Mouse (Mus musculus) Patski (cell line): Measurements from ENCODE around the gene Akap12. TPM values are rescaled to one million over a fixed set of nuclear protein-coding genes. Genes with fewer than 3 reads are reported as not detected.

ENCODE experiments used
- ATAC-seq: fragments of 100-300 bp; one replicate; pipeline ENCODE4 v1.8.0; 2021
- CTCF ChIA-PET: fragments of 350-600 bp; sonication (Branson Sonifier 250); formaldehyde crosslinking; loops from one replicate; lab custom pipeline; 2022; ENCODE audit warnings: inconsistent platforms; lab: Charles Lee
- POLR2A ChIA-PET: fragments of 350-600 bp; sonication (Branson Sonifier 250); formaldehyde crosslinking; loops from one replicate; lab custom pipeline; 2022; ENCODE audit warnings: antibody characterized with exemption, inconsistent platforms; lab: Charles Lee
- DNase-seq: peaks from one replicate; pipeline ENCODE4 v3.0.0-alpha.2; 2011; ENCODE audit warnings: low read depth, low spot score
- H3K27me3 ChIP-seq: fragments of 371-371 bp; one replicate; pipeline ENCODE4 v1.5.1; 2021
- CTCF ChIP-seq: fragments of 100-300 bp; IDR thresholded peaks from one replicate; pipeline ENCODE4 v1.5.1; 2021
- in situ Hi-C: fragments of 300-500 bp; cut with MboI; formaldehyde crosslinking; loops from 3 replicates; pipeline ENCODE4 v1.11.1; 2018; ENCODE audit warnings: low pct_unique_long_range_greater_than_20kb, mixed read lengths
- polyA plus RNA-seq: library from polyadenylated mRNA; unstranded; gene quantifications from one replicate; pipeline ENCODE4 v1.2.3, GENCODE M21; 2021

Akap12 gene
- polyA plus RNA-seq, 1 experiment from 2014 or later, result 367 TPM

DNA sequence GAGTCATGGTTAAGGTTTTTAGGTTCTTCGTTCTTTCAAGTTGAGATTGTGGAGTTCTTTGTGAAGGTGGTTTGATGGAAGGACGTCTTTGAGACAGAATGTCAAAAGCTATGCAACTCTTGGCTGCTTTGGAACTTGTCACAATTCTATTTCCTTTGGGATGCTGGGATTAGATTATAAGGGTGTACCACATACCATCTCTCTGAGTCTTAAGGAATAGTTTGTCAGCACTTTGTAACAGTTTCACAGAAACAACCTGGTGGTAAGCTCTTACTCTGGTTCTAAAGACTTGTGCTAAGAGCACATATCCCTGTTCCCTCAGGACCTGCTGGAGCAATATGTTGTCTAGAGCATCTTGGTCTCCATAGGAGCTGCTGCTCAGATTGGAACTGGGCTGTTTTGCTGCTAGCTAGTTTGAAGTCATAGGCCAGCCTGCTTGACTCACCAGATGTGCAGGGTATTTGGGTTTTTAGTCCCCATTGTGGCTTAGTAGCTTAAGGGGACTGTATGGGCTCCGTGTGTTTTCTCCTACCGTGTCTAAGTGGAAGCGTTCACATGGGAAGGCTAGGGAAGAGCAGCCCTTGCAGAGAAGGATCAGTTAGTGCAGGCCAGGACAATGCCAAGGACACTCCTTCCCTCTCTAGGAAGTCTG is 123.4 kb downstream of the Akap12 start:
- no peak for TF ChIP-seq CTCF
- in situ Hi-C loops, result loop anchor here (25.0 kb wide), 1 partner anchor 1423 kb away; the partner anchor contains the start of genes Fbxo5 and Mtrf1l
- DNase-seq (no peak), ATAC-seq (no peak)
- ChIA-PET CTCF (interaction anchor here (0.7 to 3.5 kb wide), 6 partner anchors 10 to 393 kb away, joined by 3 to 28 read pairs (median 4); no protein-coding TSS in a partner anchor), POLR2A (interaction anchor here (0.7 to 1.0 kb wide), 2 partner anchors 53 to 298 kb away, joined by 3 to 6 read pairs; no protein-coding TSS in a partner anchor)
- no peaks in the 10 kb centered on the region for H3K27me3 ChIP-seq

DNA sequence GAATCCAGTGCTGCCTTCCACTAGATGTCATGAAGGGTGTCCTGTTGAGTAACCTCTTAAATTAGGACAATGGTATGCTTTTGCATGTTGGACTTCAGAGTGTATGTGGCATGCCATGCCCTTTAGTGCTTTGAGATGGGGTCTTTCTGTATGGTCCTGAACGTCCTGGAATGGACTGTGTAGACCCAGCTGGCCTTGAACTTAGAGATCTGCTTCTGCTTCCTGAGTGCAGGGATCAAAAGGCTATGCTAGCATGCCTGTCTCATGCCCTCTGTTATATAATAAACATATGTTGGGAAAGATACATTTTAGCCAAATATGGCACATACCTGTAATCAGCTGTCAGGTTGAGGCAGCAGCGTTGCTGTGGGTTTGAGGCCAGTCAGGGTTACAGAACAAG is 124.4 kb downstream of the Akap12 start:
- POLR2A ChIA-PET, result no interaction called here
- ATAC-seq (no peak), DNase-seq (no peak)
- no peak for TF ChIP-seq CTCF
- CTCF ChIA-PET, result interaction anchor here (1.1 to 3.5 kb wide), 5 partner anchors 9 to 380 kb away, joined by 3 to 28 read pairs (median 6); no protein-coding TSS in a partner anchor
- in situ Hi-C loops, result loop anchor here (25.0 kb wide), 1 partner anchor 1422 kb away; the partner anchor contains the start of genes Fbxo5 and Mtrf1l
- no peaks in the 10 kb centered on the region for H3K27me3 ChIP-seq

DNA sequence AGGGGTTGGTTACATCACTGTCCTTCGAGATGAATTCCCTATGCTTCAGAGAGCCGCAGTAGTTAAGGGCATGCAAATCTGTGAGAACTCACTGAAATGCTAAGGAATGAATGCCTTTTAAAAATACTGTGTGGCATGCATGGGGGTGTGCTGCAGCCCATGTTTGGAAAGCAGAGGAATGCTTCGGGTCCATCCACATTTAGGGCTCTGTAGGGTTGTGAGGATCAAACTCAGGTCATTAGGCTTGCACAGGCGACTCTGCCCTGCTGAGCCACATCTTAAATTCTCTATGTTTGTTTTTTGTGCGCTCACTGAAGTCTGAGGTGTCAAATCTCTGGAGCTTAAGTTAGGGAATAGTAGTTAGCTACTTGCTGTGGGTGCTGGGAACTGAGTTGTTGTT is 124.9 kb downstream of the Akap12 start:
- CTCF ChIA-PET, result interaction anchor here (1.1 to 3.5 kb wide), 5 partner anchors 8 to 381 kb away, joined by 3 to 28 read pairs (median 6); no protein-coding TSS in a partner anchor

DNA sequence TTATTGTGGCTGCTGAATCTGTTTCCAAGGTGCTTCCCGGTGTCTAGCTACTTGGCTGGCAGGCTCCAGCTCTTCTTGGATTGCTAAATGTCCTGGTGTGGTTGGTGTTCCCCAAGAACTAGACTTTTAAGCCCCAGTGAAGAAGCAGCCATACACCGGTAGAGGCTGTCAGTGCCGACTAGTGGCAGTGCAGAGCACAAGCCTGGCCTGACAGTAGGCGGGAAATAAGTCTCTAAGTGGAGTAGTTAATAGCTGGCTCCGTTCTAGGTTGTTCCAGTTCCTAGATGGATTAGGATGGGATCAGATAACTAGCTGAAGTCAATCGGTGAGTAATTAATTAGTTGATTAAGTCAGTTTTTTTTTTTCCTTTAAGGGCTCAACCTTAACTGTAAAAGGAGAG is 125.7 kb downstream of the Akap12 start:
- in situ Hi-C loops, result loop anchor here (25.0 kb wide), 1 partner anchor 1420 kb away; the partner anchor contains the start of genes Fbxo5 and Mtrf1l
- ChIA-PET POLR2A (no interaction called here), CTCF (interaction anchor here (0.8 to 3.5 kb wide), 7 partner anchors 8 to 396 kb away, joined by 3 to 28 read pairs (median 3); no protein-coding TSS in a partner anchor)
- peak; percentile 81 for TF ChIP-seq CTCF
- ATAC-seq (no peak), DNase-seq (no peak)
- H3K27me3 ChIP-seq, result no peaks in the 10 kb centered on the region

More for the DNA sequence above, 124.9 kb downstream of the Akap12 start:
- in situ Hi-C loops, result loop anchor here (25.0 kb wide), 1 partner anchor 1421 kb away; the partner anchor contains the start of genes Fbxo5 and Mtrf1l
- POLR2A ChIA-PET, result no interaction called here
- no peak for TF ChIP-seq CTCF
- DNase-seq (no peak), ATAC-seq (no peak)
- no peaks in the 10 kb centered on the region for H3K27me3 ChIP-seq

DNA sequence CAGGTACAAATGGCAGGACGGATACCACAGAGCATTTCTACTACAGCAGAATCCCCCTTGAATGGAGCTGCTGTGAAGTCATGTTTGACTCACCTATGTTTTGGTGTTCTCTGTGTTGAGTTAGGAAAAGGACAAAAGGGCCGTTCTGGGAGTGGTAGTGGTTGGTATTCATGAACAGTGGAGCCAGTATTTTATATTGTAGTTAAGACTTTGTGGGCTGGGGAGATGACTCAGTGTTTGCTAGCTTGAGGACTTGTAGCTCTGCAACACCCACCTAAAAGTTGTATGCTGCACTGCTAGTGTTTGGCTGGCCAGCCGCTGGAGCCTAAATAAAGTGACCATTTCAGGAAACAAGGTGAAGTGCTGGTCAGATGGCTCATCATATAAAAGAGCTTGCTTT is 129.1 kb downstream of the Akap12 start:
- POLR2A ChIA-PET, result no interaction called here

DNA sequence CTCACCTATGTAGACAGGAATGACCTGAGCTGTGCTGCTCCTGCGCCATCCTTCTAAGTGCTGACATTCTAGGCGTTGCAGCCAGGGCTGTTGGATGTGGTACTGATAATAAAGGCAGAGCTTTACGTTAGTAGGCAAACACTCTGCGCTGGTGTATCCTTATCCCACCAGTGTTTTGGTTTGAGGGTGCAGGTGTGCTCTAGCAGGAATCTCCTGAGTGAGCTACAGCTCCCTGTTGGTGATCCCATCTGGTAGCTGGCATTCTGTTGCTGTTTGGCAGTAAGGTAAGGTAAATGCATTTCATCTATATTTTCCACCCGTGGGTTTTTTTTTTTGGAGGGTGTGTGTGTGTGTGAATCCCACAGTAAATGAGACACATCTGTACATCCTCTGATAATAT is 131.9 kb downstream of the Akap12 start:
- ChIA-PET POLR2A (no interaction called here), CTCF (interaction anchor here (0.9 to 3.8 kb wide), 5 partner anchors 7 to 402 kb away, joined by 3 to 22 read pairs (median 12); no protein-coding TSS in a partner anchor)
- H3K27me3 ChIP-seq, result no peaks in the 10 kb centered on the region
- DNase-seq (no peak), ATAC-seq (no peak)
- in situ Hi-C loops, result loop anchor here (25.0 kb wide), 1 partner anchor 1414 kb away; the partner anchor contains the start of genes Fbxo5 and Mtrf1l
- no peak for TF ChIP-seq CTCF

More for the DNA sequence above, 129.1 kb downstream of the Akap12 start:
- DNase-seq (no peak), ATAC-seq (peak; percentile 20)
- no peaks in the 10 kb centered on the region for H3K27me3 ChIP-seq
- in situ Hi-C loops, result loop anchor here (25.0 kb wide), 1 partner anchor 1417 kb away; the partner anchor contains the start of genes Fbxo5 and Mtrf1l
- TF ChIP-seq CTCF, result no peak
- CTCF ChIA-PET, result interaction anchor here (3.8 kb wide), 1 partner anchor 10 kb away, joined by 22 read pairs; no protein-coding TSS in a partner anchor

DNA sequence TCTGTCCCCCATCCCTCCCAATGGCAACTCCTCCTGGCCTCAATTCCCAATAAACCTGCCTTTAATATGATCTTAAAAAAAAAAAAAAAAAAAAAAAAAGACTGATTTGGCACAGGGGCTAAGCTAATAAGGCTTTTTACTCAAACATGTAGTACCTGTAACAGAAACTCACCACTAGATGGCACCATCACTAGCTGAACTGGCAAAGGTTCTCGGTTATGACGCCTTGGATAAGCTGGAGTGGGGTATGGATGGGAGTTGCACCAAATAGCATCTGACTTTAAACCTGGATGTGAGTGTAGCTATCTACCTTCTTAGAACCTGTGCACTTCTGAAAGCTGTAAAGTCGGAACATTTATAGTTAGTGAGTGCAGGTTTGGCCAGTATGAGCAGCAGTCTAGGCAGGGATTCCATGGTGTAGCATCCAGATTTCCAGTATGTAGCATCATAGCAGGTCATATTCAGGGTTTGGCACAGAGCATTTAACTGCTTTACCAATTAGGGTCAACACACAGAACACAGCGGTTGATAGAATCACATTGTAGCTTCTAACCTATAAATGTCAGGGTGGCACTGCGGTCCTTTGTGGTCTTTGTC is 138.8 kb downstream of the Akap12 start:
- ATAC-seq (no peak), DNase-seq (no peak)
- TF ChIP-seq CTCF, result peak; percentile 60
- ChIA-PET CTCF (interaction anchor here (0.8 to 3.7 kb wide), 8 partner anchors 9 to 756 kb away, joined by 3 to 28 read pairs (median 4); partner anchors contain the start of gene Armt1), POLR2A (interaction anchor here (1.2 kb wide), 1 partner anchor 28 kb away, joined by 4 read pairs; no protein-coding TSS in a partner anchor)
- H3K27me3 ChIP-seq, result no peaks in the 10 kb centered on the region
- in situ Hi-C loops, result loop anchor here (10.0 kb wide), 1 partner anchor 760 kb away; no protein-coding TSS in a partner anchor

DNA sequence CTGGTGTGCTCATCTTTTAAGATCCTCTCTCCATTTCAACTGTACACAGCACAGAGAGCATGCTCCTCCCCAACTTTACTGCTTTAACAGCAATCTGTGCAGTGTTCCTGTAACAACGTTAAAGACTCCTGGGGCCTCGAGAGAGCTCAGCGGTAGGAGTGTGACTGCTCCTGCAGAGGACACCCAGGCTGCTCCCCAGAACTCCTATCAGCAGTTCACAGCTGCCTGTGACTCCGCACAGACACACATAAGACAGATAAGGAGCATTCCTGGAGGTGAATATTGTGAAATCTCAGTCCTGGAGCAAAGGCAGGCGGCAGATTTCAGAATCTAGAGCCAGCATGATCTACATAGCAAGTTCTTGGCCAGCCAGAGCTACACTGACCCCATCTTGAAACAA is 139.3 kb downstream of the Akap12 start:
- no peaks in the 10 kb centered on the region for H3K27me3 ChIP-seq
- DNase-seq (no peak), ATAC-seq (no peak)
- in situ Hi-C loops, result loop anchor here (10.0 kb wide), 1 partner anchor 759 kb away; no protein-coding TSS in a partner anchor
- POLR2A ChIA-PET, result interaction anchor here (1.2 kb wide), 2 partner anchors 24 to 27 kb away, joined by 3 to 4 read pairs; no protein-coding TSS in a partner anchor
- no peak for TF ChIP-seq CTCF
- CTCF ChIA-PET, result interaction anchor here (0.8 to 3.7 kb wide), 5 partner anchors 9 to 430 kb away, joined by 3 to 28 read pairs (median 4); partner anchors contain the start of gene Armt1

DNA sequence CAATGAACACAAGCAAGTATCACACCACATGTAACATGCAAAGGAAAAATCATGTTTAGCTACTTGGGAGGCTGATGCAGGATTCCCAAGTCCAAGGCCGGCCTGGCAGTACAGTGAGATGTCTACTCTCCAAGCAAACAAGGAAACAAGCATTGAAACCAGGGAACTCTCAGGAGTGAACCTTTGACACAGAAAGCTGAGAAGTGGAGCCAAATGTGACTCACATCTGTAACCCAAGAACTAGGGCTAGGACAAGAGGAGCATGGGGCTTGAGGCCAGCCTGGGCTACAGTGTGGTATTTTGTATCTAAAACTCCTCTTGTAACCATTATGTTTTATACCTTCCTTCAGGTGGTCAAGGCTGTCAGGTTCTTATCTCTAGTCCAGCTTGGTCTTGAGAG is 141.0 kb downstream of the Akap12 start:
- ChIA-PET CTCF (interaction anchor here (1.1 to 3.7 kb wide), 3 partner anchors 9 to 17 kb away, joined by 3 to 28 read pairs (median 12); no protein-coding TSS in a partner anchor), POLR2A (interaction anchor here (1.0 kb wide), 1 partner anchor 14 kb away, joined by 4 read pairs; no protein-coding TSS in a partner anchor)
- no peaks in the 10 kb centered on the region for H3K27me3 ChIP-seq
- DNase-seq (no peak), ATAC-seq (no peak)
- in situ Hi-C loops, result loop anchor here (10.0 kb wide), 1 partner anchor 758 kb away; no protein-coding TSS in a partner anchor
- no peak for TF ChIP-seq CTCF

Other genes with a start within 250 kb of the Akap12 start
- gene Zbtb2, start 121.7 kb downstream of the Akap12 start, polyA plus RNA-seq, result 19.0 TPM
- 39.2 TPM for gene Rmnd1, start 166.0 kb downstream of the Akap12 start, polyA plus RNA-seq
- 26.5 TPM for gene Armt1, start 166.1 kb downstream of the Akap12 start, polyA plus RNA-seq
- 0.37 TPM for gene Ccdc170, start 216.1 kb downstream of the Akap12 start, polyA plus RNA-seq